Mouse (Mus musculus) embryo, embryonic 11.5 days (tissue): ENCODE results near the gene Dnajc11.
A peak's percentile ranks its signal among the peaks of the same experiment; 100 is the strongest.

Experiments used
- DNase-seq: peaks from one replicate; pipeline ENCODE4 v3.0.0-alpha.2; 2012; ENCODE audit warnings: low read depth, low spot score

The Dnajc11 gene

GRCm38 (mm10) chr4:151985886-151986285 is 52.4 kb downstream of the Dnajc11 start:
- no peak for DNase-seq

- no peak for DNase-seq
Observed at GRCm38 (mm10) chr4:151986650-151987049, 53.2 kb downstream of the Dnajc11 start.

- no peak for DNase-seq
Observed at GRCm38 (mm10) chr4:151988014-151988341, 54.5 kb downstream of the Dnajc11 start.

DNA sequence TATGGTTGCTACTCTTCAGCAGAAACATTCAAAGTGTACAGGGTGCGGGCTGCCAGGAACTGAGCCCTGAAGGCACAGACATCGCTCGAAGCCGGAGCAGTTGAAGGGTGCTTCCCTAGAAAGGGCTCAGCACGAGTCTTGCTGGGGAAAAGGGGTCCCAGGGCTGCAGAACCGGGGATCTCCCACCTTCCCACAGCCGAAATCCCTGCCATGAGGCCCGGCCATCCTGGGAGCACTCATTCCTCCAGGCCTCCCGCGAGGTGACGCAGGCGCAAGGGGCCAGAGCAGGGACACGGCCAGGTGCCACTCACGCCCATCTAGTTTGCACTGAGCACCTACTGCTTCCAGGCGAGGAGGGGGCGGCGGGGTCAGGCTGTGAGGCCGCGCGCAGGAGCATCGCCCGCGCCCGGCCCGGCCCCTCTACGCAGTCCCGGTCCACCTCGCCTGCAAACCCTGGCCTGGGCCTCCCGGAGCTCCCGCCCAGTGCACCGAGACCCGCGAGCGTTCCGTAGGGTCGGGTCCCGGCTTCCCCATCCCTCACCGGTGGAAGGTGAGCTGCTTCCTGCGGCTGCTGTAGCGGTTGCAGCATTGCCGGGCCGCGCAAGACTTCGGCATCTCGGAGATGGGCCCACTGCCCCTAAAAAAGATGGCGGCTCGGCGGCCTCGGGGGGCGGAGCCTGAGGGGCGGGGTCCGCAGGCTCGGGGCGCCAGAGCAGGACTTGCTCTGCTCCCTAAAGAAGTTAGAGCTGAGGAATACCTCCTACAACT is 55.0 kb downstream of the Dnajc11 start, which contains the start of gene Thap3:
Gene Thap3 (minus strand): TSS at position 656 of the 768 bp plus-strand sequence.
- DNase-seq: no peak

DNA sequence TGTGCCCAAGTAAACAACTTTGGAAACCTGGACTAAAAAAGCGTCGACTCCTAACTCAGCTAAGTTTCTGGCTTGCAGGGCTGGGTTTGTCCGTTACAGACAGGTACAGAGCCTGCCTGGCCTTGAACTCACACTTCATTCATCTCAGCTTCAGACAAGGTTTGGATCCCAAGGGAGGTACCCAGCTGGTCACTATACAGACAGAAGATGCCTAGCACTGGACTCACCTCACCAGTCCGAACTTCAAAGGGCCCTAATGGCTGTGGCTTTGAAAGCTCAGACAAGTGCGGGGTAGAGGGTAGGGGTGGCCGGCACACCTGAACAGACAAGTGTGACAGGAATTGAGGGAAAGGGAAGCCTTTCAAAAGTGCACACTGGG is 55.6 kb downstream of the Dnajc11 start:
- DNase-seq: no peak

DNA sequence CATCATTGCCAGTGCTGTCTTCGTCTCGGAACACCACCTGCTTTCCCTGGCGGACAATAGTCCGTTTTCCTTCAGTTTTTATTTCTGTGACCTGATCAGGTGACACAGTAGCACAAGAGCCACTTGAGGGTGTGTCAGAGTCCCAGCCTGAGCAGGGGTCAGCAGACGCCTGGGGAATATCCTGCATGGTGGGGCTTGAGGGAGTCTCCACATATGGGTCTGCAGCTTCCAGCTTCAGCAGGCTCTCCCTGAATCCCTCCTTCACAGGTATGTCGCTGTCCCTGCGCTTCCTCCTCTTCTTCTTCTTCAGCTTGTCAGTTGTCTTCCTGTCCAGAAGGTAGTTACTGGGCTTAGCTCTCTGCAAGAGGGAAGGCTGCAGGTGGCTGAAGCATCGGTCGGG is 58.6 kb downstream of the Dnajc11 start:
- no peak for DNase-seq

DNA sequence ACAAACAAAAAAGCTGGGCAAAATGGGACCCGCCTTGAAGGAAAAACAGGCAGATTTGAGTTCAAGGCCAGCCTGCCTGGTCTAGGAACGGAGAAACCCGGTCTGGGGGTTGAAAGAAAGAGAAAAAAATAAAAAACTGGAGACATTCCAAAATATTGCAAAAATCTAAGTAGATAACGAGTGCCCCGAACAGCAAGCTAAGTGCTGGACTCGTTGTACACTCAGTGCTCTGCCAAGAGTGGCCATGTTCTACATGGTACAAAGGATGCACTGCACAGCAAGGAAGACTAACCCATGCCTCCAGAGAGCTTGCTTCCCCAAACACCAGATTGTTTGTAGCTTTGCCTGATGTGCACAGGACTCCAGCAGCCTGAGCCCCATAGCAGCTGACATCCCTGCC is 59.5 kb downstream of the Dnajc11 start:
- DNase-seq: no peak

DNA sequence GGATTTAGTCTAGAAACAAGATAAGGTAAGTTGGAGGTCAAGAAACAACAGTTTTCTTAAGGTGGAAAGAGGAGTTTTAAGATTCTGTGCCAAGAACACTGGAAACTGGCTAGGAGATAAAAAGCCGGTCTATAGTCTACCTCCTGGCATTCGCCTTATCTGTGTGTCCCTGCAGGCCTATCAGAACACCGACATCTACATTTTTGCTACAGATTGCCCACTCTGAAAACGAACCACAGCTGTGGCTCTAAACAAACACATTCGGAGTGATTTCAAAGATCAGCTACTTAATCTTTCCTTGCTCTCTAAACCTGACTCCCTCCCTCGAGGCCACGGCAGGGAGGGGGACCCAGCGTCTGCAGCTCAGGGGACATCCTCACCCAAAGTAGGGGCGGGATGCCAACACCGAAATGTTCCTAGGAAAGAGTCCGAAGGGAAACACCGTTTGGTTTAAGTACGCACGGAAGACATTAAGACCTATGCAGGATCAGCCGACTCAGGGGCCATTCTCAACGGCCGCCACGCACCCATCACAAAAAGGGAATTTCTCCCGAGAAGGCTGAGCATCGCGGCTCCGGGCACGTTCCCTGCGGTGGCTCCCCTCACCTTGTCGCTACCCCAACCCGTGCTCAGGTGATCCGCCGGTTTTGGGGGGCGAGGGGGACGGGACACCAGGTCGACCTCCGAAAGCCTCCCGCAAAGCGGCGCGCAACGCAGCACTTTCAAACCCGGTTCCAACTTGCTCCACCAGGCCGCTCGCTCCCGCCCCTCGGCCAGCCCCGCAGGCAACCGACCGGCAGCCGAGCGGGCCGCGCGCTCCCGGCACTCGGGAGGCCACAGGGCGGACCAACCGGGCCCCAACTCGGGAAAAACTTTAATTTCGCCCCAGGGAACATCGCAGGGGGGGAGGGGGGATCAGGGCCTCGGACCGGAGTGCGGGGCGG is 61.0 kb downstream of the Dnajc11 start:
- DNase-seq: no peak

- no peak for DNase-seq
Observed at GRCm38 (mm10) chr4:151995371-151996172, 62.1 kb downstream of the Dnajc11 start.

- peak; percentile 98 for DNase-seq
Observed at GRCm38 (mm10) chr4:151996173-151996950, 62.9 kb downstream of the Dnajc11 start, which contains the start of gene Phf13. Gene Phf13 (minus strand): TSS chr4:151996258.

DNA sequence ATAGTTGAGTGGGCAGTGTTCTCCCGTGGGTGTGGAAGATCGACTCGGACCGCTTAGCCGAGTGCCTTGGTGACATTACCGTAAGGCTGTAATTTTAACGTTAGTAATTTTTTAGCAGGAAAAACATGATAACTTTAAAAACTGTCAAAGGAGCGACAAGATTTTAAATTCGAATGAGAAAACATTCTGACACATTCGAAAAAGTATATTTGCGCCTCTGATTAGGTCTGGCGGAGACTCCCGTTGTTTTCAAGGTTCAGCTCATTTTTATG is 63.4 kb downstream of the Dnajc11 start:
- DNase-seq: no peak

DNA sequence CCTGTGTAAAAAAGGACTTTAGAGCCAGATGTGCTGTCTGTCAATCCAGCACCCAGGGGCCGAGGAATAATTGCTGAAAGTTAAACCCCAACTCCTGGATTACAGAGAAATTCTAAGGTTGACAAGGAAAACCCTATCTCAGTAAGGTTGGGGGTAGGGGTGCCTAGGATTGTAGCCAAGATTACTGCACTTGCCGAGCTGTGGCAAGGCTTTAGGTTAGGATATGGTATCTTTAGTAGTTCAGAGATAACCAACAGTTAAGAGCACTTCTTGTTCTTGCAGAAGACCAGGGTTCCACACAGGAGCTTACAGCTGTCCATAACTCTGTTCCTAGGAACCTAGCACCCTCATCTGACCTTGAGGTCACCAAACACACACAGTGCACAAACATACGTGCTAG is 64.2 kb downstream of the Dnajc11 start:
- DNase-seq: no peak

DNA sequence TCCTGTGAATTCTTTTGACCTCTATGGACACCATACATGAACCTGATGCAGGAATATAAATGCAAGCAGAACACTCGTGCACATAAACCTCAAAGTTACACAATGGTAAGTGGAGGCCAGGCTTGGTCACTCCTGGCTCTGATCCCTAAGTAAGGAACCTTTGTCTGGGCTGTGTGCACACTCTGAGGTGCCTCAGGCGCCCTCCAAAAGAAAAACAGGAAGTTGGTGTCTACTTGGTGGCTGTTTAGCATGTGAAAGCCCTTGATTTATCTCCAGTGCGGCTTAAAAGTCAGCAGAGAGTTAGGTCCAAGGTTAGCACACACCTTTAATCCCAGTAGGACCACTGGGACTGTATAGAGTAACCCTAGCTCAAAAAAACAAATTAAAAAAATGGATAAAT is 66.0 kb downstream of the Dnajc11 start:
- no peak for DNase-seq

GRCm38 (mm10) chr4:152000906-152001305 is 67.4 kb downstream of the Dnajc11 start:
- DNase-seq: no peak

- no peak for DNase-seq
Observed at GRCm38 (mm10) chr4:152001335-152001734, 67.8 kb downstream of the Dnajc11 start.

- no peak for DNase-seq
Observed at GRCm38 (mm10) chr4:152002063-152002462, 68.6 kb downstream of the Dnajc11 start.

DNA sequence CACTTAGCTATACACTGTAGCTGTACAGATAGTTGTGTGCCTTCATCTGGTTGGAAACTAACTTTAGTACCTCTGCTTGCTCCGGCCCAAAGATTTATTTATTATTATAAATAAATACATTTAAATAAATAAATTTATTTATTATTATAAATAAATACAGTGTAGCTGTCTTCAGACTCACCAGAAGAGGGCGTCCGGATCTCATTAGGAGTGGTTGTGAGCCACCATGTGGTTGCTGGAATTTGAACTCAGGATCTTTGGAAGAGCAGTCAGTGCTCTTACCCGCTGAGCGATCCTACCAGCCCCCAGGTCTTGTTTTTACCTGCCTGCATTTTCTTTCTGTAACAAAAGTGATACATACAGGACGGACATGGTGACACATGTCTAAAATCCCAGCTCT is 72.6 kb downstream of the Dnajc11 start:
- DNase-seq: no peak

DNA sequence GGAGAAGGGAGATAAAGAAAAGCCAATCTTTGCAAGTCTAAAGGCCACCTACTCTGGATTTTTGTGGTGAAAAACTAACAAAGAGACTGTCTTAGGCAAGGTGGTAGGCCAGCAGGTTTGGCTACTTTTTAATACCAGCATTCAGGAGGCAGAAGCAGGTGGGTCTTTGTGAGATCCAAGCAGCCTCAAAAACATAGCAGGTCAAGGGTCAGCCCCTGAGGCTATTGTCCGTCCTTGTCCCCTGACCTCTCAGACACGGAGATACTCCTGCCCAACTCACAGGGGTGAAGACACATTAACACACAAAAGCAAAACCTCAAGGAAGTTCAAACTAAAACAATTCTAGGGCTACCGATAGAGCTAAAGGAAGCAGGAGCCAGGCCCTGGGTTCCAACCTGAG is 73.3 kb downstream of the Dnajc11 start:
- DNase-seq: no peak

DNA sequence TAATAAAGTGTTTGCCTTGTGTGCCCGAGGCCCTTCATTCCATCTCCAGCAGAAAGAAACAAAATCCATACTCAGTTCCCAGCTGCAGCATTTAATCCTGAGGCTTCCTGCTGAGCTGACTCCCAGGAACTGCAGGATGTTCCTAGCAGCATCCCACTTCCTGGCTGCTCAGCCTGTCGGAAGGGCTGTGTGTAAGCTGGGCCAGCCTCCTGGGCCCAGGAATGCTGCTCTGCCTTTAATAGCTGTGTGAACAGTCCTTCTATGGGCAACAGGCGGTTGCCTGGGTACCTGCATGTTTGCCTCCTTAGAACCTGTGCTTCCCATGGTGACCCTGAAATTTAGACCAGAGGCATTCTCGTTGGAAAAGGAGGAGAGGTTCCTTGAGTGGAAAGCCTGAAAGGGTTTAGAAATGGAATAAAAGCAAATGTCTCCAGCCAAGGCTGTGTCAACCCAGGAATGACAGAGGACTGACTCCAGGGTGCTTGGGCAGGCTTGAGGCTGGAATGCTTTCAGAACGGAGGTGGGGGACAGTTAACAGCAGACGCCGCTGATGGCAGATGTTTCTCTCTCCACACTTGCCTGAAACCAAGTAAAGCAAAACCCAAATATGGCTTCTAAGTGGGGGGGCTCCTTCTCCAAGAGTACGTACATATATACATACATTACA is 74.1 kb downstream of the Dnajc11 start:
- DNase-seq: no peak

DNA sequence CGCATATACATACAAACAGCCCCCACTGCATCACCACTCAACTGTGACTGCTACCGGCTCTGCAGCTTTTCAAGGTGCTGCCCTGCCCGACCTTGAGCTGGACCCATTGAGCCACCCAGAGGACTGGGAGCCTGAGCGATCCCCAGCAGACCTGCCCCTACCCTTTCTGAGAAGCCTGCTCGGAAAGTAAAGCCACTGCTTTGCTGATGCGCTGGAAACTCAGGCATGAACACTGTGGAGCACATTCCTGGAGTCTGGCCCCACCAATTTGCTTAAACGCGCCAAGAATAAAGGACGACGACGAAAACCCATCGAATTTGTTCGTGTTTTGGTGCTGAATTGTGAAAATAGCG is 74.6 kb downstream of the Dnajc11 start:
- DNase-seq: no peak

DNA sequence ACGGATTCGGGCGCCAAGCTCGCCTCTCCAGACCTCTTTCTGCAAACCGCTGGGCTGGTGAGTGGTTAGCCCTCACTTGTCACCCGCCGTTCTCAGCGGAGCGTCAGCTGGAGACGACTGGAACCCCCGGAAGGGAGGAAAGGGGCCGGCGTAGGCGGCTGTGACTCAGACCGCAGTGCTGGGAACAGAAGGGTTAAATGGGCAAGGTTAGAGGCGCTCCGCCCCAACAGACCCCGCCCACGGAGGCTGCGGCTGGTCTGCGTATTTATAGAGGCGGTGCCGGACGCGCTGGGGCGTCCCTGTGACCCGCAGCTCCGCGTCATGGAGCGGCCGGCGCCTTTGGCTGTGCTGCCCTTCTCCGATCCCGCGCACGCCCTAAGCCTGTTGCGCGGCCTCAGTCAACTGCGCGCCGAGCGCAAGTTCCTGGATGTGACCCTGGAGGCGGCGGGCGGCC is 75.2 kb downstream of the Dnajc11 start, which contains the start of gene Klhl21:
Gene Klhl21 (plus strand): TSS at position 182 of the 454 bp plus-strand sequence.
- DNase-seq: peak; percentile 86
